Mouse (Mus musculus): ENCODE measurements at regions not wholly inside any gene's neighbourhood (a gene's known extent, or its start where the extent isn't known, plus 50 kb on each side); places are given as distances from the start of the nearest gene placed in this dataset.

DNA sequence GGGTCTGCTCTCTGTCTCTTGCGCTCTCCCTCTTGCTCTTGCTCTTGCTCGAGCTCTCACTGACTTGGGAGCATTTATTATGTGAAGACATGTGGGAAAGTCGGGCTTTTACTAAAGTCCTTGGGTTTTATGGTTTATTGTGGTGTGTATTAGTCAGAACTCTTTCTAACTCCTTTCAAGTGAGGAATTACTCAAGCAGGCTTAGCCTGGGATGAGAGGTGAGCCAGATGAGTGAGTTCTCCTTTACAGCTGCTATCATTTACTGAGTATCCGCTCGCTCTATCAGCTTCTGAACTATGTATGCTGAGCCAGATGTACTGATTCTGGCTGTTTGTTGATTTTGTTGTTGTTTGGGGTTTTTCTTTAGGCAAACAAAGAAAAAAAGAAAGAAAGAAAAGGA is 190.4 kb upstream of the Zfp637 start:
- WGBS = 52% methylated on average over 5 of the region's 5 CpGs

DNA sequence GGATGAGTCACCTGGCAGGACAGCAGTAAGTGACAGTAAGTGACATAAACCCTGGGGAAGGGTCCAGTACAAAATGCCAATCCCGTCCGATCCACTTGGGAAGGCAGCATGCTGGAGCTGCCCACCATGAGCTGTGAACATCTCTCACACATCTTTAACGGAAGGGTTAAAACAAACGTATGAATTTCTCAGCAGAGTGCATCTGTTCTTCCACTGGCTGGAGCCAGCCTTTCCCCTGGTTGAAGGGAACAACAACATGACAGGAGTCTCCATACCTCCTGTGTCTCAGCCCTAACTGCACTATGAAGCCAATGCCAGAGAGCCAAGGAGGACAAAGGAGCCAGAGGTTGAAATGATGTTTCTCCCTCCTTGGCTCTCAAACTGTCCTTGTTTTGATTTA is 189.4 kb upstream of the Zfp637 start:
- 83% methylated on average over 4 of the region's 4 CpGs for WGBS
- DNase-seq (ENCODE audit: low read depth, low spot score) = no peak

More for the DNA sequence above, 190.4 kb upstream of the Zfp637 start:
- no peak for DNase-seq (ENCODE audit: low read depth, low spot score)

DNA sequence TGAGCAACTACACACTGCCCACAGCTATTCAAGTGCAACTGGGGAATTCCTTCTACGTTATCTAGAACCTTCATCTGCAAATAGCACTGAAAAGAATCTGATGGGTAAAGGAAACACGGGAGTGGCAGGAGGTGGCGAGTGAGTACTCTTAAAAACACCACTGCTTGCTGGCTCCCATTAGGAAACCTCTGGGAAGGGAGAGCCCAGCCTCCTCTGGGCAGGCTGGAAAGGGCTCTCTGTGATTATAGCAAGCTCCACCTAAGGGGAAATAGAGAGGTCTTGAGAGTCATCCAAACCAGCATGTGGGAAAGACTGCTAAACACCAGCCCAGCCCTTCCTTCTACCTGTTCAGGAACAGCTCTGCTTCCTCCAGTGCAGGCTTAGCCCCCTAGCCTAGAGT is 189.0 kb upstream of the Zfp637 start:
- WGBS = 14% methylated on average over 3 of the region's 3 CpGs
- no peak for DNase-seq (ENCODE audit: low read depth, low spot score)

DNA sequence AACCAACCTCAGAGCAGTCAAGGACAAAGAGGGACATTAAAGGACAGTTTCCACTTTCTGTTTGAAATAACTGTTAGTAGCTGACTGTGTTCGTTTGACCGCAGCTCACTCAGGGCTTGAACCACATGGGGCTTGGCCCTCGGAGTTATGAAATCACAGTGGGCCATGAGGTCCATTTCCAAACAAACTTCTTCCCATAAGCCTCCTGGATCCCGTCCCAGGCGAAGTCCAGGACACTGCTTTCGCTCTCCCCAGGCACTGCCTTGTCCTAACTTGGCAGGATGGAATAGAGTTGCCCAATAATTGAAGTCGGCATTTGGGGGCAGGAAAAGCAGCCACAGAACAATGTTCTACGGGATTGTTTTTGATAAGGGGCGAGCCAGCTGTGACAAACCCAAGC is 188.1 kb upstream of the Zfp637 start:
- no peak for DNase-seq (ENCODE audit: low read depth, low spot score)
- WGBS = 48% methylated on average over 9 of the region's 9 CpGs

DNA sequence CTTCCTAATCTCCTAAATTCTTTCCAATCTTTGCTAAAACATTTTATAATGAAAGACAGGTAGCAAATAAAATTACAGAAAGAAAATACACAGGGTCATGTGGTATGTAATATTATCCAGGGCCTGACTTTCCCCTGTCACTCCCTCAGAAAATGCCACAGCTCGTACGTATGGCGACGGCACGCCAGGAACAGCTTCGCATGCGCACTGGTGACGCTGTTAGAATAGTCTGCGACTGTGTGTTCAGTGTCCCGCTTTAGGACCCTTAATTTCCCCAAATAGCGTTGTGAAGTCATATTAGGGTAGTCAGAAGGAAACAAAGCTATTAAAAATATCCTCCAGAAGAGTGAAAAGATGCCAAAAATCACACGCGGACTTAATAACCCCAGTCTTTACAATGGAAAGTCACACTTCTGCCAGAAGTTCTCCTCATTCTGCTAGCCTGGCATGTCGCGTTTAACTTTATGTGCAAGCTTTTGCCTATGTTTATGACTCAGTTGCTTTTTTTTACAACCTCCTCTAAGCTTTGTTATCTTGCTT is 187.0 kb upstream of the Zfp637 start:
- 61% methylated on average over 15 of the region's 15 CpGs for whole genome bisulfite sequencing
- DNase-seq (ENCODE audit: low read depth, low spot score) = no peak

DNA sequence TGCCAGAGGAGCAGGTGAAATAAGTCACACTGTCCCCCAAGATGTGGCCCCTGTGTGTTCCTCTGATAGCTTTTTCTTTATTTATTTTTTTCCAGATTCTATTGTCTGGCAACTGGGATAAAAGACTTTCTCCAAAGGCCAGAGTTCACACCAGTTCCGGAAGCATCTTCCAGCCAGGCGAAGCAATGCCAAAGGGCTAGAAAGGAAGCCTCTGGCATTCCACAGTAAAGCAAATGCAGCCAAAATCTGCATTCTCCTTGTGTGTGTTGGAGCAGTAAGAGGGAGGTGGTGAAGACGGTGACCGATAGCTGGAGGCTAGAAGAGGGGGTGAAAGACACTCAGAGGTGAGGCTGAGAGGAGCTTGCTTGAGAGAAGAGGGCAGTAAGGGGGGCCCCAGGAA is 185.0 kb upstream of the Zfp637 start:
- WGBS = 86% methylated on average over 4 of the region's 4 CpGs
- no peak for DNase-seq (ENCODE audit: low read depth, low spot score)

DNA sequence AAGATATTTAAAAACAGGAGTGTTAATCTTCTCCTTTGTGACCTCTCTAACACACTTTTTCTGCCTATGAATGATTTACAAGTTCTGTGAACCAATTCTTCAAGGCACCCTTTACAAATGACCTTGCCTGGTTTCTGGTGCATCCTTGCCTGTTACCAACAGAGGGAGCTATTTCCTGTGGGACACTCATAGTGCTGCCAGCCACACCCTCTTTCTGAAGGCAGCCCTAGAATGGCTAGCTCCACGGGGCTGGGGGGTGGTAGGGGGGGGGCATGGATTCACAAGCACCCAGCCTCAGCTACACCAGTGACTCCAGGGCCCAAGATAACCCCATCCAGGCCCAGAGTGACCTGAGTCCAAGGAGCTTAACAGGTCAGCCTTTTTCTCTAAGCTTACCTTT is 180.4 kb upstream of the Zfp637 start:
- DNase-seq (ENCODE audit: low read depth, low spot score) = no peak
- WGBS = 8% methylated on average over 1 of the region's 1 CpGs

DNA sequence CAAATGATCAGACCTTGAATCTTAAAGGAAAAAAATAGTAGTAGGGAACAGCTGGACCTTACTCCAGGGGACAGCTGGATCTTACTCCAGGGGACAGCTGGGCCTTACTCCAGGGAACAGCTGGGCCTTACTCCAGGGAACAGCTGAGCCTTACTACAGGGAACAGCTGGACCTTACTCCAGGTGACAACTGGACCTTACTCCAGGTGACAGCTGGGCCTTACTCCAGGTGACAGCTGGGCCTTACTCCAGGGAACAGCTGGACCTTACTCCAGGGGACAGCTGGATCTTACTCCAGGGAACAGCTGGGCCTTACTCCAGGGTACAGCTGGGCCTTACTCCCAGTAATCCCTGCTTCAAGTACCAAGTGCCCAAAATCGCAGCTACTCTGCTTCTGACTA is 178.3 kb upstream of the Zfp637 start:
- WGBS = 76% methylated on average over 1 of the region's 1 CpGs
- no peak for DNase-seq (ENCODE audit: low read depth, low spot score)

DNA sequence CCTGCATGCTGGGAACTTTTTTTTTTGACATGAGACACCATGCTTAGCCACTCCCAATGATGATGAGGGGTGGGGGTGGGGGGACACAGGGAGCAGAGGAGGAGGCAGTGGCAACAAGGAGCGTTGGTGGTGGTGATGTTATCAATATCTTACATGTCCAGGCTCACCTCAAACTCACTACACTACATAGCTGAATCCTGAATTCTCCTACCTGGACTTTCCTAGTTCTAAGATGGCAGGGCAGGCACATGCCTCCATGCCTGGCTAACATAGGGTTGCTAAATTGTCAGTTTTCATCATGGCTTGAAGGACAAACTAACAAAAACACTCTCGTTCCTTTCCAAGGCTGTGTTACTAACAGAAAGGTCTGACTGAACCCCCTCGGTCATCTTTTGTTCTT is 170.6 kb upstream of the Zfp637 start:
- 68% methylated on average over 3 of the region's 3 CpGs for WGBS
- no peak for DNase-seq (ENCODE audit: low read depth, low spot score)

DNA sequence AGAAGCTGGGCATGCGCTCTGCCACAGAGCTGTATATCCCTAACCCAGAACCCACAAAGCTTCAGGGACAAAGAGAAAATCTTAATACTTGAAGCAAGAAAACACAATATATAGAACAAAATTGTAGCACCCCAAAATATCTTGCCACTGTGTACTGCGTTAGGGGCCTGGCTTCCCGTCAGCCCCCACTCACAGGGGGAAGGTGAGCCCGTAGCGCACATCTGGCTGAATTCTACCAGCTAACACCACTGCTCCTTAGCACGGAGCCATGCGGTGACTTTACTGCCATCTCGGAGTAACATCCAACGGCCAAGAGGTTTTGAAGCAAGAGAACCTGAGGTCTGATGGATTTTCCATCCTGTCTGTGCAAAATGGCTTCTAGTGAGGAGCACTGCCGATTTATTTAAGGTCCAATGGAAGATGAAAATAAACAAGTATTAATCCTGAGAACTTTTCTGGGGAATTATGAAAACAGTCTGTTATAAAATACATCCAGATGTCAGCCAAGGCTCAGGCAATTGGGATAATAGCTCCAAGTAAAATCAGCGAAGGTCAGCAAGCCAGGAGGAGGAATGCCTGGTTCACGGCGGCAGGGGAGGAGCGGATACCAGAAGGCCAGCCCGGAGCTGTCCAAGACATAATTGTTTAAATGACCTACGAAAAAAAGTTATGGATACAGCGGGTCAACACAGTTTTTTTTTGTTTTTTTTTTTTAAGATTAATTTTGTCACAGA is 170.0 kb upstream of the Zfp637 start:
- no peak for DNase-seq (ENCODE audit: low read depth, low spot score)
- WGBS = 66% methylated on average over 17 of the region's 17 CpGs

DNA sequence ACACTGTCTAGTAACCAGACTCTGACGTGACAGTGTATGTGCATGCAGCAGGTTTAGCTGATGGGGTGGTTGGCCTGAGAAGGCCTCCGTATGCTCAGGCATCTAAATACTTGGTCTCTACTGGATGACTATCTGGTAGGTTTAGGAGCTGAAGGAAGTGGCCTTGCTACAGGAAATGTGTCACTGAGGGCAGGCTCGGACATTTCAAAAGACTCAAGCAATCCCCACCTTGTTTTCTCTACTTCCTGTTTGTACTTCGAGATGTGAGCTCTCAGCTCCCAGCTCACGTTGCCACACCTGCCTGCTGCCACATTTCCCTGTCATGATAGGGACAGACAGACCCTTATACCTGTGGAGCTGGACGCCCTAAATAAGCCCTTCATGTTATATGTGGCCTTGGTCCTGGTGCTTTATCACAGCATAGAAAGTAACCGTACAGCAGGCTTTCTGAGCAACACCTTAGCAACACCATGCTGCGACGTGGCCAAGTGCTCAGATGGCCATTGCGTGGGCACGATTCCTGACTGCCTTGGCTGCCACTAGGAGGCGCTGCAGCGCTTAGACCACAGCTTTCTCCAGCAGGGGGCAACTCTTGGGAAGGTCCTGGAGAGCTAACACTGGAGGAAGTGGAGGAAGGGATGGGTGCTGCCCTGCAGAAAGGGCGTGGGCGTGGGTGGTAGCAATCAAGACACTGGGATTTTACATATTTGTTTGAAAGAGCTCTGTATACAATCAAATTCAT is 165.8 kb upstream of the Zfp637 start:
- DNase-seq (ENCODE audit: low read depth, low spot score) = no peak
- 48% methylated on average over 15 of the region's 15 CpGs for WGBS

DNA sequence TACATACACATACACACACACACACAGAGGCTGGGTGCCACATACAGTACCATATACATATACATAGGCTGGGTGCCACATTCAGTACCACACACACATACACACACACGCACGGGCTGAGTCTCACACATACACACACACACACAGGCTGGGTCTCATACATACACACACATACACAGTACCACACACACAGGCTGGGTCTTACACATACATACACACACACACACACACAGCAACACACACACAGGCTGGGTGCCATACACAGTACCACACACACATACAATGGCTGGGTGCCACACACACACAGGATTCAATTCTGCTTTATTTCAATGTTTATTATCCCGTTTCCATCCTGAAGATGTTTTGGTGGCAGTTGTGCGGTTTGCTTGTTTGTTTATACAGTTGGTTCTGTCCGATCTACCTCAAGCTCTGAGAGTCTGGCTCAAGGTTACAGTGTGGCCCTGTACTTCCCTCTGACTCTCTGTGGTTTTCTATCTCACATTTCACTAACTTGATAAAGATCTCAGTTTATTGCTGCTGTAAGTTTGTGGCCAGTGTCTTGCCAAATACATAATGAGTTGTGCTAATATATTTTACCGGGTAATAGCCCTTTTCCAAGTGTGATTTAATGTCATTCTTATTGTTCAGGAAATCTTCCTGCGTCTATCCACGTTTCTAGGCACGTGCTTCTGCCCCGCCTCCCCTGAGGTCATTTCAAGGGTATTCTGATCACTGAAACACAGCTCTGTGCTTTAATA is 164.7 kb upstream of the Zfp637 start:
- no peak for DNase-seq (ENCODE audit: low read depth, low spot score)
- 34% methylated on average over 10 of the region's 10 CpGs for WGBS

DNA sequence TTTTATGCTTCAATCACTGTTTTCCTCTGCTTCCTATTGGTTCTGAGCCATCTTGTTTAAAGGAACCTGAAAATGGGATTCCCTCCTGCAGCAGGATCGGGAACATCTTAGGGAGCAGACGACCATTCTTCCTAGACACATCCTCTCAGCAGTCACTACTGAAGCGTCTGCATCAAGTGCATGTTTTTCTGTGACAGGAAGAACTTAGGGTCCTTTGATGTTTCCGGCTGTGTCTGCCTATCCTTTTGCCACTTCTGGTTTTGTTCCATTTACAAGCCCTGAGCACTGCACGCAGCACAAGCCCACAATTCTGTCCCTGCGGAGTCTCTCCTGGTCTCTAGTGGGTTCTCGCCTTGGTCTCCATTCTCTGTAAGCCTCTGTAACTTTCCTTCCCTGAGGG is 163.9 kb upstream of the Zfp637 start:
- DNase-seq (ENCODE audit: low read depth, low spot score) = no peak

DNA sequence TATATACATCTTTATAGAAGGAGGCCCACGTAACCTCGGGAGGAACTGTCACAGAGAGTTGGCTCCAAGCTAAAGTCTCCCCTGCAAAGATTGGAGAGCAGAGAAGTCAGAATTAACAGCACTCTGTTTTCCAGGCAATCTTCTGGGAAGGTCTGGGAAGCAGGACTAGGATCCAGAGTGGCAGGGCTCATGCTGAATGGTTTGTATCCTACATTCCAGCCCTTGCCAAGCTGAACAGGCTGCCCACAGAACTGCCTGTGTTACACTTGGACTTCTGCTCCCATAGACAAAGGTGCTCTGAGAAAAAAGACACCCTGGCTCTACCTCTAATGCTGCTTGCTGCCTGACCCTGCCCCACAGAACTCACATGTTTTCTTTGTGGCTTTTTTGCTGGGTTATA is 163.2 kb upstream of the Zfp637 start:
- WGBS = 79% methylated on average over 2 of the region's 2 CpGs
- DNase-seq (ENCODE audit: low read depth, low spot score) = no peak

More for the DNA sequence above, 163.9 kb upstream of the Zfp637 start:
- WGBS = 67% methylated on average over 7 of the region's 7 CpGs

DNA sequence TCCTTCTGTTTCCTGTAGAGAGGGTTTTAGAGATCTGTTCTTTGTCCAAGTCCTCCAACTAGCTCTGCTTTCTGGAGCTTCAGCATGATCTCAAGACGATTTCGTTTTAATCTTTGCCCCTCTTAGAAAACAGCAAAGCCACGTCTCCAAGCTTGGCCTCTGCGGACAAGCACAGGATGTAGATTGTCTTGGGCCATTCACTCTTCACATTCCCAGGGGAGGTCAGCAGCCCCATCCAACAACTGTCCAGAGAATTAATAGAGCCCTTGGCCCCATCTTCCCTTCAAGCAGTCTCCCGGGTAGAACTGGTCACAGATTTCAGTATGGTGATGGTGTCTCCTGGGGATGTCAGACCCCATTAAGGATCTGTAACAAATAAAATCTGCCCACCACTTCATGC is 162.7 kb upstream of the Zfp637 start:
- DNase-seq (ENCODE audit: low read depth, low spot score) = no peak
- WGBS = 68% methylated on average over 5 of the region's 5 CpGs

DNA sequence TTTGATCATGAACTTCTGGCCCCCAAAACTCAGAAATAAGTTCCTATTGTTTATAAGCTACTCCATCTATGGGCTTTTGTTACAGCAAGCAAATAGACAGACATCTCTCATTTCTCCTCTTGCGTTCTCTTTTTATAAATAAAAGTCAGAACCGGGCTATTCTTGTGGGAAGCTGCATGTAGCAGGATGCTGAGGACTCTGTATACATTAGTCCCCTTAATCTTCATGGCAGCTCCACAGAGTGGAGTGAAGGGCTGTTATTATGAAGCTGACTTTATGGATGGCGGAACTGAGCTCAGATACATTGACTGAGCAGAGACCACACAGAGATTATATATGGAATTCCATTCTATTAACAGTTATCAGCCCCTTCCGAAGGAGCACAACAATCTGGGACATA is 162.1 kb upstream of the Zfp637 start:
- WGBS = 81% methylated on average over 4 of the region's 4 CpGs

DNA sequence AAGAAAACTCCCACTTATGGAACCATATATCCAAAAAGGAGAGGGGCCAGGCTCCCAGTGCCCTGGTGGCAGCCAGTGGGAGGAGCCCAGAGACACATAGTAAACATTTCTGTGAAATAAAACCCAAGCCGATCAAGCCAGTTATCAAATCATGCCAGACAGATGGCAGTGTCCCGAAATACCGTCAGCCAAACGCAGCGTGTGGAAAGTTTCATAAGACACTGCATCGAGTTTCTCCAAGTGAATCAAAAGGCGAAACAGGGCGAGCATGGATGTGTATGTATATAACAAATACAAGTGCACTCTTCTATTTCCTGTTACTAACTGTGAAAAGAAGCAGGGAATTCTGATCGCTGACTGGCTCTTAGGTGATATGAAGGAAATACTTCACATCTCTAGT is 154.8 kb upstream of the Zfp637 start:
- 79% methylated on average over 9 of the region's 9 CpGs for WGBS

More for the DNA sequence above, 162.1 kb upstream of the Zfp637 start:
- DNase-seq (ENCODE audit: low read depth, low spot score) = no peak

DNA sequence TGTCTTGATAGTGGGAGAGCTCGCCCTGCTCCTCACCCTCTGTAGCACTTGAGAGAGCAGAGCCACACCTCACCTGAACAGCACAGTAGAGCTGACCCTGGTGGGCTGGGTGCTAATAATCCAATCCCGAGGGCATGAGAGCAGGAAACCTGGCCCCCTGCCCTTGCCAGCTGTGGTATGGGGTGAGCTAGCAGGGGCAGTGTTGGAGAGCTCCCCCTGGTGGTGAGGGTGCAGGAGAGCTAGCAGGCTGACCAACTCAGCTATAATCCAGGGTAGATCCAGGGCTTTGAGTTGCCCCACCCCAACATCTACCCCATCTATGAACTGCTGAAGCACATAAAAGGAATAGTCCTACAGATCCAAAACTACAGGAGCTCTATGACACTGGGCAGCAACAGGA is 153.9 kb upstream of the Zfp637 start:
- DNase-seq (ENCODE audit: low read depth, low spot score) = no peak
- WGBS = 66% methylated on average over 2 of the region's 2 CpGs

More for the DNA sequence above, 154.8 kb upstream of the Zfp637 start:
- DNase-seq (ENCODE audit: low read depth, low spot score) = no peak

DNA sequence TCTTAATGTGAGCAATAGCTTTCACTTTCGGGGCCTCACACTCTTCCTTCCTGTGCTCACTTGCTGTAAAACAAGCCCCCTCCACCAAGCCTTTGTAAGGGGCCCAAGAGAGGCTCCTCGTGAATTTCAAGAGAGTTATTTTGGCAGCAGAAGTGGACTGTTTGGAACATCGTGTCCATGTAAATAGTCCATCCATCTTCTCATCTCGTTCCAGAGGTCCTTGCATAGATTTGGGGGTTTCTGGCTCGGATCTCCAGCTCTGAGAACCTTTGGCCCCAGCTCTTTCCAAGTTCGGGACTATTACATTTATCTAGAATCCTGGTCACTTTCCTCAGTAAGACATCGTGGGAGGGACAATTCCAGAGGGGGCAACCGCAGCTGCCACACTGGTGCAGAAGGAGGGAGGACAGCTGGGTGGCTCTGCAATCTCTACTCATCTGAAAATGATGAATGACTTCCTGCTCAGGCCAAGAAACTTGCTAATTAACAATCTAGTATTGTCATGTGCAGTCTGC is 152.3 kb upstream of the Zfp637 start:
- WGBS = 54% methylated on average over 8 of the region's 8 CpGs
- DNase-seq (ENCODE audit: low read depth, low spot score) = no peak

DNA sequence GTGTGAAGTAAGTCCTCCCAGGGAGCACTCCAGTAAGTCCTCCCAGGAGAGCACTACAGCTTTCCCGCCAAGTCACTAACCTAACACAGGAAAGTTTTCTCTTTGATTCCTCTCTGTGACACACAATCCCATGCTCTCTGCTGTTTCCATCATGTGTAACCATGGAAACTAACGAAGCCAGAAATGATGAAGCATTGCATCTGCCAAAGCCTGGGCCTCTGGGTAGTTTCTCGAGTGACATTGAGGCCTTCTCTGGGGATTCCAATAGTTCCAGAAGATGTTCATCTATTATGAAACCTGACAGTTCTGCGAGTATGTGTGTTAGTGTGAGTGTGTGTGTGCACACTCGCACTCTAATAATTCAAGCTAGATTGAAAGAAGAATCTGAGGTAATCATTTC is 140.7 kb upstream of the Zfp637 start:
- 83% methylated on average over 5 of the region's 5 CpGs for WGBS
- no peak for DNase-seq (ENCODE audit: low read depth, low spot score)
